Mouse (Mus musculus) B cell, adult 67 days (primary cell): ENCODE results near the gene Mfsd11. TPM values are rescaled to one million over a fixed set of nuclear protein-coding genes. Genes with fewer than 3 reads are reported as not detected.

Experiments used
- total RNA-seq, 2 experiments: library from RNA; stranded (reverse); gene quantifications; 4 replicates each; pipeline ENCODE4 v1.2.4; 2023

Mfsd11 gene
- 10 to 100 TPM; 18.3 to 29.8 TPM for total RNA-seq

GRCm38 (mm10) chr11:116852291-116852890, at the start of gene Mfsd11:
Mfsd11 (plus strand) TSS chr11:116852440.

GRCm38 (mm10) chr11:116827534-116828165, 24.6 kb upstream of the Mfsd11 start, which contains the start of gene Mxra7:
Mxra7 (minus strand) TSS chr11:116828046.

DNA sequence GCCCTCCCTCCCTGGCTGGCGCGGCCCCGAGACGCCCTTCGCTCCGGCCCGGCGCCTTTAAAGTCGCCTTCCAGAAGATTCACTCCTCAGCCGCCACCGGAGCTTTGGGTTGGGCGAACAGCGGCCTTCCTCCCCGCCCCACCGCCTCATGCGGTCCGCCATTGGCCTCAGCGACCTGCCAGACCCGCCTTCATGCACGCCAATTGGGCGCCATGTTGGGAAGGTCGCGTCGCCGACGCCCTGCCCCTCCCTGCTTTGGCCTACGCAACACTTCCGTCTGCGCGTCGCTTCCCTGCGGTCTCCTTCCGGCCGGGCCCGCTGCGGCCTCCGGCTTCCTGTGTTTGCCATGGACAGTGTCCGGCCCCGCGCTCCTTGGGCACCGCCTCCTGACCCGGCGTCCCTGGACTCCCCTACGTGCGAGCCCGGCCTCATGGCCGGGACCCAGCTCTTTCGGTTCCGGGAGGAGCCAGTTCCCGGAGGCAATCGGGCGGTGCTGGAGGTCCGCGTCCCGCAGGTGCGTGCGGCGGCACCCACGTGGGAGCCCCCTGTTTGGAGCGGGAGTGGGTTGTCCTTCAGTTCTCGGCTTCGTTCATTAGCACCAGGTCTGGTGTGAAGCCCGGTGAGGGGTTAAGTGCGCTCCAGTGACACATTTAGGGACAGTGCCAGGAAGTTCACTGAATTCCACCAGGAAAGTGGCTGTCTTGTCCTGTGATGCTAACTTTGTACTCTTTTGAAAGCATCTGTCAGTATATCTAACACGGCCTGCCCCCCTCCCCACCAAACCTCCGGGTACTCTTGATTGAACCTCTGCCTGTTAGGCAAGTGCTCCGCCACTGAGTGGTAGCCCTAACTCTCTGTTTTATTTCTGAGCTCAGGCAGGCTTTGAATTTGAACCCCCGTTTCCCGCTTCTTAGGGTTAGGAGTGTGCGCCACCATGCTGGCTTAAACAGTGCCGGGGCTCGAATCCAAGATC, 8.7 kb upstream of the Mfsd11 start, which contains the start of the genes Mettl23 and Jmjd6:
Gene Mettl23, plus strand, starts transcription at position 18 of the 973 bp plus-strand sequence.
Gene Jmjd6, minus strand, starts transcription at position 189 of the 973 bp plus-strand sequence.

DNA sequence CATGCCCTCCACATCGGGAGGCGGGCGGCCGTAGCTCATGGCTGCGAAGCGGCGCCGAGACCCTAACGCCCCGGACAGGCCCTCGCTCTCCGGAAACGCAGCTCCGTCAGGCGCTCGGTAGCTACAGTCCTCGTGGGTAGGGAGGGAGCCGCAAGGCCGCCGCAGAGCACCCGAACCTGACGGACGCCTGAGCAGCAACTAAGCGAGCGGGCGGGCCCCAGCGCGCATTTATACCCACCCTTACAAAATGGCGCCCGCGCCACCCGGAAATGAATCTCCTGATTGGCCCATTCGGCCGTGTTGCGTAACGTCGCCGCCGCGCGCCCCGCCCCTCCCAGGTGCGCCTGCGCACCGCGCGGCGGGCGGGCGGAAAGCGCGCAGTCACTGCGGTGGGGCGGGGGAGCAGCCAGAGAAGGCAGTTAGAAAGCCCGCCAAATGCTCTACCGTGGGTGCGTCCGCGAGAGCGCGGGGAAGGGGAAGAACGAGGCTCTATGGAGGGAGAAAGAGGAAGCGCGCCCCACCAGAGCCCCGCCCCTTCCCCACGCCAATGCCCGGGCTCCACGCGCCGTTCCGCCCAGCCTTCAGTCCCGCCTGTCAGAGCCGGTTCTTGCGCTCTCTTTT, 761 bp downstream of the Mfsd11 start, which contains the start of gene Srsf2:
Gene Srsf2, minus strand, starts transcription at position 204 of the 621 bp plus-strand sequence.

GRCm38 (mm10) chr11:116918323-116919185, 66.3 kb downstream of the Mfsd11 start, which contains the start of gene Mgat5b:
Mgat5b (plus strand) TSS chr11:116918863.

Other genes starting within 250 kb of the Mfsd11 start
- 100 to 1,000 TPM in 1 of 2 experiments, 10 to 100 TPM in 1; 96.6 to 100 TPM for gene Rhbdf2, start 225.4 kb upstream of the Mfsd11 start, total RNA-seq
- gene Prcd, start 198.9 kb upstream of the Mfsd11 start, total RNA-seq, result not detected
- gene Cygb, start 198.1 kb upstream of the Mfsd11 start, total RNA-seq, result not detected
- gene St6galnac1, start 76.9 kb upstream of the Mfsd11 start, total RNA-seq, result not detected
- gene Mxra7, start 24.4 kb upstream of the Mfsd11 start, total RNA-seq, result not detected
- 10 to 100 TPM; 65.5 to 81.6 TPM for gene Mettl23, start 9.2 kb upstream of the Mfsd11 start, total RNA-seq
- gene Jmjd6, start 9.0 kb upstream of the Mfsd11 start, total RNA-seq, result 10 to 100 TPM; 70.9 to 79.8 TPM
- 100 to 1,000 TPM; 377 to 380 TPM for gene Srsf2, start 654 bp downstream of the Mfsd11 start, total RNA-seq
- not detected for gene Mgat5b, start 66.4 kb downstream of the Mfsd11 start, total RNA-seq